Mouse (Mus musculus): ENCODE data around the gene Ubr1. TPM values are rescaled to one million over a fixed set of nuclear protein-coding genes. Genes with fewer than 3 reads are reported as not detected.
"Not testable (repeated sequence)": the region's sequence is repeated elsewhere in the genome, so short reads cannot be mapped to it uniquely, and the experiment has no call there.

The Ubr1 gene
- total RNA-seq, 2 experiments from 2014 or later = 24.8 to 27.3 TPM

DNA sequence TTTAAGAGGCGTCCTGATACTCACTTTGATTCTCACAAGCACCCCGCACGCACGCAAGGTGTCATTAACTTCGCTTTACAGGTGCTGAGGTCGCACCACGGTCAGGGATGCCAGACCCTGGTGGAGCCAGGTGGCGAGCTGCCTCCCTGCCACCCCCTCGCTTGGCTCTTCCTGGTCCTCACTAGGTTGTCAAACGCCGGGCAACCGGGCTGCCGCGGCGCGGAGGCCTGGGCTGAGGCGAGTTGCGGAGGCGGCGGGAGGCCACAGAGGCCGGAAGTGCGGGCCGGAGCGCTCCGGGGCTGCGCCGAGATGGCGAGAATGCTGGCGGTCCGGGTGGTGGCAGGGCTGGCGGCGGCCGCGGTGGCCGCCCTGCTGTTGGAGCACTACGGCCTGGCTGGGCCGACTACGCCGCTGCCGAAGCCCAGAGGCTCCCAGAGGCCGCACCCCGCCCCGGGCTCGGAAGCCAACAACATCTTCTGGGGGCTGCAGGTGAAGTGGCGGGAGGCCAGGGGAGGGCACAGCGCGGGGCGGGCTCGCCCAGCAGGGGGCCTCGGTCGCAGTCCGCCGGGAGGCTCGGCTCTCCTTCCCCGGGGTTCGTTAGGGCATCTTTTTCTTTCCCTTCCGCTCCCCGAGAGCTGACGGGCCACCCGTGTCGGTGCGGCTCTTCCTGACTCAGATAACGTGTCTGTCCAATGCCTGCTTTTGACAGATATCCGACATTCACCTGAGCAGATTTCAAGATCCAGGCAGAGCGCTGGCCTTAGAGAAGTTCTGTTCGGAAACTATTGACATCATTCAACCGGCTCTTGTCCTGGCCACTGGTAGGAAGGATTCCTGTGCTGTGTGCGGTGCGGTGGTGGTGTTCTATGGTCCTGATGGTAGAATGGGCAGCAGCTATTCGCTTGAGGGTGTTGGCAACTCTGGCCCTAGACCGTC, 6.7 kb upstream of the Ubr1 start, which contains the start of gene Tmem62:
Gene Tmem62, plus strand, starts transcription at position 28 of the 936 bp plus-strand sequence.
- DNase-seq (ENCODE audit: low spot score in 2 of 2) = peak; percentile 74 to 77

- DNase-seq (ENCODE audit: low spot score in 2 of 2) = no peak
Observed at GRCm38 (mm10) chr2:120976308-120976707, 5.8 kb upstream of the Ubr1 start.

DNA sequence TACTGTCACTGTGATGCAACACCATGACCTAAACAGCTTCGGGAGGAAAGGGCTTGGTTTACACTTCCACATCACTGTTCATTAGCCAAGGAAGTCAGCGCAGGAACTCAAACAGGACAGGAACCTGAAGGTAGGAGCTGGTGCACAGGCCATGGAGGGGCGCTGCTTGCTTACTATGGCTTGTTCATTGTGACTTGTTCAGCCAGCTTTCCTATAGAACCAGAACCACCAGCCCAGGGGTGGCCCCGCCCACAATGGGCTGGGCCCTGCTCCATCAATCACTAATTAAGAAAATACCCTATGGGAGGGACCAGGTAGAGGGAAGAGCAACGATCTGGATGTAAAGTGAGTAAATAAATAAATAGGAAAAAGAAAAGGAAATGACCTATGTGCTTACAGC, 2.4 kb upstream of the Ubr1 start:
- DNase-seq (ENCODE audit: low spot score in 2 of 2) = no peak

DNA sequence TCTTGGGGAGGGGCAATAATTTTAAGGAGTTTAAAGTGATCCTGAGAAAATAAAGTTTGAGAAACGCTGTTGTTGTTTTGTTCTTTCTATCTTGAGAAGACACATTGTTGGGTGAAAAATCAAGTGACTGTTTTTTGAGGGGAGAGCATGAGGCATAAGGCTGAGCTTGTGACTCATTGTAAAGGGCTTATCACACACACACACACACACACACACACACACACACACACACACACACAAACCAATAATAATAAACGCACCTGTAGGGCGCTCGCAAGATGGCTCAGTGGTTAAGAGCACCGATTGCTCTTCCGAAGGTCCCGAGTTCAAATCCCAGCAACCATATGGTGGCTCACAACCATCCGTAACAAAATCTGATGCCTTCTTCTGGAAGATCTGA, 1.7 kb upstream of the Ubr1 start:
- not testable (repeated sequence) for DNase-seq (ENCODE audit: low spot score in 2 of 2)

DNA sequence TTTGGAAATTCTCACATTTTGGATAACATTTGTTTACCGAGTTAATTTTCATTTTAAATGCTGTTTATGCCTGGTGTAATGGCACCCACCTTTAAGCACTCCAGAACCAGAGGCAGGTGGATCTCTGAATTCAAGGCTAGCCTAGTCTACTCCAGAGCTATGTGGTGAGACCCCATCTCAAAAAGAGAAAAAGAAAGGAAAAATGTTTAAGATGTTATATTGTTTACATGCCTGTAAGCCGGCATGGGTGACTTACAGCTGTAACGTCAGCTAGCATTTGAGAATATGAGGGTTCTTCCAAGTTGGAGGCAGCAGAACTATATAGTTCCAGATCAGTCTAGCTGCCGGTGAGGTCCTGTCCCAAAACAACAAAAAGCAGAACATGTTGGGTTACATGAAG, 1.3 kb upstream of the Ubr1 start:
- no peak for DNase-seq (ENCODE audit: low spot score in 2 of 2)

DNA sequence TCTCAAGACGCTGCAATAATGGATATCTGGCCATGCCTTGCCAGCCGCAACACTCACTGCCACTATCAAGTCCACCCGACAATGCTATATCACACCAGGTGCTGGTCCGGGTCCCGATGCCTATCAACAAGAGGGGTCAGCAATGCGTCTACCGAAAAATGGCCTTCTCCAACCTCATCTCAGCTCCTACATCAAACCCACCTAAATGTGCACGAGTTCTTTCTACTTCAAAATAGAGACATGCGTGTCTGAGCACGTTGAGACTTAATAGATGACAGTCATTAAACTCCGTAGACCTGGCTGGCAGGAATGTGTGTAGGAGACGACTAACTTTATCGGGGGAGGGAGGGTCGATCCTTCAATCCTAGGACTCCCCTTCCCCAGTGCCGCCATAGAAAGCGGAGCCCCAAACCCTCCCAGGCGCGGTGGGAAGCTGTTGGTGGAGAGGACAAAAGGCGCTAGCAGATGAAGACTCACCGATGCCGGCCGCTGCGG, 423 bp downstream of the Ubr1 start:
- peak; percentile 21 to 39 for DNase-seq (ENCODE audit: low spot score in 2 of 2)

DNA sequence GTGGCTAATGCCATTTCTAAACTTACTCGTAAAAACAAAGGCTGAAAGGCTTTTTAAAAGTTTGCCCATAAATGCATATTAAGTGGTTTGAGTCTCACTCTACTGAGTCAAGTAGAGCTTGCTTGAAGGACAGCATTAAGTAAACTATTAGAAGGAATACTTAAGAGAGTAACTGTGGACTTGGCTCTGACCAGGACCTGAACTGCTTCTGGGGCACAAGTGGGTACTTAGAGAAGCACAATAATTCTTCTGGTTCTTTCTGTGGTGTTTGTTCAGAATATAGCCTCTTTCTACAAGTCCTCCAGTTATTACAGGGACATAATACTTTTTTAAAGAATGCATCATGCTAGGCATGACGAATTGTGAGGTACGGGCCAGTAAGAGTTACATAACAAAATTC, 5.0 kb downstream of the Ubr1 start:
- no peak for DNase-seq (ENCODE audit: low spot score in 2 of 2)

GRCm38 (mm10) chr2:120963110-120963509, 7.4 kb downstream of the Ubr1 start:
- no peak for DNase-seq (ENCODE audit: low spot score in 2 of 2)

DNA sequence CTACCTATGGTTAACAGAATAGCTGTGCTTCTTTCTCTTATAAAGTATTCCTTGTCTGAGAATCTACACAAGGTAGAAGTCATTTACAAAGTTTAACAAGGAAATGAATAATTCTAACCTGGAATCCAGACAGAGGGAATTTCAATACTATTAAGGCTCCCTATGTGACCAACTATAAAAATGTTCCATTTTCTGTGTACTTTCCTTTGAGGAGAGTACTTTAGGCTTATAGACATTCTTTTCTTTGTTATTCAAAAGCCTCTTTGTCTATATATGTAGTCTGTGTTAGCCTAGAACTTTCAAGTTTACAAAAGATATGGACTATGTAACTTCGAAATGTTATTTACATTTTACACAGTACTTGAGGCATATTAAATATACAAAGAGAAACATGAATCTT, 10.3 kb downstream of the Ubr1 start:
- DNase-seq (ENCODE audit: low spot score in 2 of 2) = no peak

- no peak for DNase-seq (ENCODE audit: low spot score in 2 of 2)
Observed at GRCm38 (mm10) chr2:120959827-120960226, 10.7 kb downstream of the Ubr1 start.

GRCm38 (mm10) chr2:120959363-120959762, 11.2 kb downstream of the Ubr1 start:
- DNase-seq (ENCODE audit: low spot score in 2 of 2) = no peak

GRCm38 (mm10) chr2:120952176-120952938, 18.2 kb downstream of the Ubr1 start:
- DNase-seq (ENCODE audit: low spot score in 2 of 2) = no peak

GRCm38 (mm10) chr2:120951208-120951607, 19.3 kb downstream of the Ubr1 start:
- DNase-seq (ENCODE audit: low spot score in 2 of 2) = no peak

DNA sequence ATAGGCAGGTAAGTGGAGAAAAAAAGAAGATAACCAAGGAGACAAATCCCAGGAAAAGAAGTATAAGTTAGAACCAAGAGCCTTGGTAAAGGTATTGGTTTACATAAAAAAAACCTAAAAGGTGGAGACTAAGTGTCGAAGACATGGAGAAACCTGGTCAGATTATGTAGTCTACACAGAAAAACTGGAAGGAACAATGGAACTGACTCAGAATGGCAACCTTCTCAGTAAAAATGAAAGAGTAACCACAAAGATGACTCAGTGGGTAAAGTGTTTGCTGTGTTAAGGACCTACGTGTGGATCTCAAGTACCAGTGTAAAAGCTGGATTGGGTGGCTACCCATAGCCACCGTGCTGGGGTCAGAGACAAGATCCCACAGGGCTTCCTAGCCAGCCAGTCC, 37.5 kb downstream of the Ubr1 start:
- DNase-seq (ENCODE audit: low spot score in 2 of 2) = no peak

DNA sequence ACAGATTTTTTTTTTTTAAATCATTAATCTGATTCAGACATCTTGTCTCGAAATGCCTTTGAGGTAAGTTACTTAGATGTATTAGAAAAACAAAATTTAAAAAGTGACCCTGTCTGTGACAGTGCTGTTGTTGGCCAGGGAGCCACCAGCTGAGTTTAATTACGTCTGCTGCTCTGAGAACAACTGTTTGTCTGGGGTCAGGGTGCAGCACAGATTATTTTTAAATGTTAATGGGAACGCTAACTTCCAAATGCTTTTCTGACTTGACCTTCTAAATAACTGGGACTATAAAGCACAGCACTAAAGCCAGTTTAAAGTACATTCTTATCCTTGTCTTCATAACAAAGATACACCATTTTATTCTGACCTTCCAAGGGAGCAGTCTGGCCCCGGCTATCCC, 61.0 kb downstream of the Ubr1 start:
- DNase-seq (ENCODE audit: low spot score in 2 of 2) = no peak

DNA sequence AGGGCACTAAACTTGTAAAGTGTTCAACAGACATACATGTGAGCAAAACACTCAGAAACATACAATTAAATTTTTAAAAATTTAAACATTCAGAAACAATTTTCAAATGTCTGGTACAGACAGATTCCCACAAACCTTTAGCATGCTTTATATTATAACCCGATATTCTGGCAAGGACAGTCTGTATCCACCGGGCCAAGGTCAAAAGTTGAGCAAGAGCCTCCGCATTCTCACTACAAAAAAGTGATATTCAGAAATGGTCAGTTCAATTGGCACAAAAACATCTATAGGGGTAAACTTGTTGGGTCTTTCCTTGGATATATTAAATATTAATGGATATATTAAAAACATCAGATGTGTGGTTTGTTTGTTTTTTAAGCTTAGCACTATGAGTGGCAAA, 74.2 kb downstream of the Ubr1 start:
- DNase-seq (ENCODE audit: low spot score in 2 of 2) = no peak

DNA sequence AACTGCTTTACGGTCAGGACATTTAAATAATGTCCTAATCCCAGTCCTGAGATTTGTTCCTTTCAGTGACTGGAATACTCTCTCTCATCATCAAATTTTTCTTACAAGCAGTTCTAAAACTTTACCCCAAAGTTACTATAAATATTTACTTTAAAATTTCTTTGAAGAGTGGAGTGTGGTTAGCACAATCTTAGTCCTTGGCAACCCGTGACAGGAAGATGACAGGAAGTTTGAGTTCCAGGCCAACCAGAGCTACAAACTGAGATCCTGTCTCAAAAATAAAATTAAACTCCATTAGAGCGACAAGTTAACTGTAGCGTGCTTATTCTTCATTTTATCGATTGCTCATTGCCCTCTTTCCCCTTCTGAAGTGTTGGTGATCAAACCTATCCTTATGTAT, 82.9 kb downstream of the Ubr1 start:
- no peak for DNase-seq (ENCODE audit: low spot score in 2 of 2)

DNA sequence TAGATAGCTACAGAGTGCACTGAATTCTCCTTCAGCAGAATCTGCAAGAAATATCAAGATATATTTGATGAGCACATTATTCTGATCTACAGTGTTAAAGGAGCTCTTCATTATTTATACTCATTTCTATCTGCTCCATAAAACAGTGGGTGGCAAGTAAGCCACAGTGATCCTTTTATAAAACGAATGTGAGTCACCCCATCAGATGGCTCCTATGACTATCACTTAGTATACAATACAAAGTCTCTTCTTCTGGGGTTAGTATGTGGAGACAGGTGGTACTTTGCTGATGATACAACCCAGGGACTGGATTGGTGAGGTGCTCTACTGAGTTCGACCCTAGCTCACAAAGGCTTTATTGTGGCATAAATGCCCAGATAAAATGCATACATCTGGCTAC, 97.3 kb downstream of the Ubr1 start:
- no peak for DNase-seq (ENCODE audit: low spot score in 2 of 2)

- DNase-seq (ENCODE audit: low spot score in 2 of 2) = no peak
Observed at GRCm38 (mm10) chr2:120871447-120872336, 98.8 kb downstream of the Ubr1 start.

GRCm38 (mm10) chr2:120867336-120867735, 103.2 kb downstream of the Ubr1 start:
- DNase-seq (ENCODE audit: low spot score in 2 of 2) = peak in 1 of 2 experiments; percentile 29

DNA sequence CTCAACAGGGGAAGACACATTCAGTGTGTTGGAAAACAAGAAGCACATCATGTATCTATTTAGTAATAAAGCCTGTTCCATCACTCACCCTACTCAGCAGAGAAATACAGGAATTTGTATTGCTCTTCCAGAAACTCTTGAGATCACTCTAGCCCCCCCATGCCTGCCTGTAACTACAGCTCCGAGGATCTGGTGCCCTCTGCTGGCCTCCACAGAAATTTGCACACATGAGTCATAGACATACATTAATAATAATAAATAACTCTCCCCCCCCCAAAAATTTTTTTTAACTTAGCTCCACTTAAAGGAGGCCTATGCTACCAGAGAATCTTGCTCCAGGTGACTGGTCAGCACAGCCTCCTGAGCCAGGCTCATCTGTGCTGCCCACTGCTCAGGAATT, 104.0 kb downstream of the Ubr1 start:
- peak; percentile 31 to 44 for DNase-seq (ENCODE audit: low spot score in 2 of 2)

Data from adrenal gland, adult 18-20 months (tissue).